Mouse (Mus musculus) MEL (cell line): ENCODE measurements around the gene Hmga1.

Experiments
- CTCF ChIP-seq, 3 experiments: IDR thresholded peaks in 2 of 3; conservative IDR thresholded peaks in 1 of 3; 2 replicates each; pipeline ENCODE4 v1.5.1; 2011 to 2012; ENCODE audit warnings: low read length in 3 of 3, low read depth in 2 of 3, mild to moderate bottlenecking in 2 of 3, improper control_type of control experiment in 1 of 3, inconsistent platforms in 1 of 3, mixed read lengths in 1 of 3, moderate library complexity in 1 of 3; ENCODE audit not compliant: control insufficient read depth in 1 of 3, insufficient read depth in 1 of 3, poor library complexity in 1 of 3, severe bottlenecking in 1 of 3
- ELF1 ChIP-seq: IDR thresholded peaks from 2 replicates; pipeline ENCODE4 v1.6.1; 2014; ENCODE audit warnings: low read depth, mild to moderate bottlenecking, inconsistent platforms, low read length, improper control_type of control experiment, moderate library complexity
- ETS1 ChIP-seq: IDR thresholded peaks from 2 replicates; pipeline ENCODE4 v1.6.1; 2012; ENCODE audit warnings: low read depth, mild to moderate bottlenecking, inconsistent platforms, low read length, improper control_type of control experiment, moderate library complexity
- GABPA ChIP-seq: IDR thresholded peaks from 2 replicates; pipeline ENCODE4 v1.6.1; 2012; ENCODE audit warnings: low read depth, mild to moderate bottlenecking, inconsistent platforms, low read length, improper control_type of control experiment, moderate library complexity
- GATA1 ChIP-seq: IDR thresholded peaks from 2 replicates; pipeline ENCODE4 v1.6.1; 2011; ENCODE audit warnings: low read depth, low read length, improper control_type of control experiment
- HCFC1 ChIP-seq: IDR thresholded peaks from 2 replicates; pipeline ENCODE4 v1.6.1; 2012; ENCODE audit warnings: low read depth, mild to moderate bottlenecking, inconsistent platforms, low read length, improper control_type of control experiment, moderate library complexity
- MAX ChIP-seq: IDR thresholded peaks from 2 replicates; pipeline ENCODE4 v1.6.1; 2011; ENCODE audit warnings: low read length, improper control_type of control experiment
- MXI1 ChIP-seq: IDR thresholded peaks from 2 replicates; pipeline ENCODE4 v1.6.1; 2011; ENCODE audit warnings: mild to moderate bottlenecking, low read depth, low read length, improper control_type of control experiment
- POLR2A ChIP-seq, 2 experiments: IDR thresholded peaks; 2 replicates each; pipeline ENCODE4 v1.6.1; 2011 to 2012; ENCODE audit warnings: low read length in 2 of 2, mild to moderate bottlenecking in 2 of 2, control low read depth in 1 of 2, improper control_type of control experiment in 1 of 2, low read depth in 1 of 2, moderate library complexity in 1 of 2; ENCODE audit not compliant: control insufficient read depth in 1 of 2, insufficient read depth in 1 of 2, poor library complexity in 1 of 2
- TAL1 ChIP-seq: IDR thresholded peaks from 2 replicates; pipeline ENCODE4 v1.6.1; 2012; ENCODE audit warnings: mild to moderate bottlenecking, inconsistent platforms, low read length, moderate library complexity, mixed read lengths
- ZNF384 ChIP-seq: IDR thresholded peaks from 2 replicates; pipeline ENCODE4 v1.6.1; 2012; ENCODE audit warnings: low read depth, mild to moderate bottlenecking, inconsistent platforms, low read length, improper control_type of control experiment

- peak in 1 of 2 experiments; percentile 46; a peak in 1 of 4 replicates for TF ChIP-seq POLR2A (IDR thresholded peaks at IDR 0.05; ENCODE audit: control insufficient read depth in 1 of 2, insufficient read depth in 1 of 2, low read depth in 1 of 2, low read length in 2 of 2, poor library complexity in 1 of 2)
- TF ChIP-seq ZNF384 = no peak
- TF ChIP-seq GABPA = no peak
- TF ChIP-seq ELF1 = no peak
- TF ChIP-seq HCFC1 = peak; percentile 63; the same call in 1 of the 2 replicates
- peak; percentile 92 for TF ChIP-seq MXI1
- peak; percentile 43; the same call in 1 of the 2 replicates for TF ChIP-seq ETS1
- no peak for TF ChIP-seq GATA1
- peak in 1 of 3 experiments; percentile 20; a peak in 1 of 6 replicates for TF ChIP-seq CTCF (IDR thresholded peaks at IDR 0.05 in 2 of 3, conservative IDR thresholded peaks at IDR 0.05 in 1 of 3; ENCODE audit: control insufficient read depth in 1 of 3, insufficient read depth in 1 of 3, low read depth in 2 of 3, low read length in 3 of 3, poor library complexity in 1 of 3, severe bottlenecking in 1 of 3)
- TF ChIP-seq TAL1 = no peak
- TF ChIP-seq MAX = peak; percentile 95
Measured at GRCm38 (mm10) chr17:27557181-27557926, 1.1 kb downstream of the Hmga1 start.
